Mouse (Mus musculus) embryonic facial prominence, embryonic 11.5 days (tissue): ENCODE data around the gene Clk3. TPM values are rescaled to one million over a fixed set of nuclear protein-coding genes. Genes with fewer than 3 reads are reported as not detected.

Experiments
- ATAC-seq: fragments of 200-750 bp; cut with Nextera tagmentation; replicated peaks from 2 replicates; pipeline ENCODE4 v1.8.0; 2017; ENCODE audit warnings: low read depth; ENCODE audit not compliant: insufficient number of reproducible peaks, low FRiP score, low TSS enrichment
- DNase-seq: peaks from one replicate; pipeline ENCODE4 v3.0.0-alpha.2; 2015; ENCODE audit warnings: low spot score
- H3K27ac ChIP-seq: fragments of 300-500 bp; sonication (generic); replicated peaks from 2 replicates; pipeline ENCODE4 v1.5.1; 2014; ENCODE audit warnings: mild to moderate bottlenecking, low read depth, low read length, control low read depth
- H3K27me3 ChIP-seq: fragments of 300-500 bp; sonication (generic); 2 replicates; pipeline ENCODE4 v1.6.1; 2014; ENCODE audit warnings: mild to moderate bottlenecking, low read length, moderate library complexity, mixed read lengths; ENCODE audit not compliant: control insufficient read depth, insufficient read depth
- H3K36me3 ChIP-seq: fragments of 300-500 bp; sonication (generic); replicated peaks from 2 replicates; pipeline ENCODE4 v1.6.1; 2014; ENCODE audit warnings: low read depth, mild to moderate bottlenecking, low read length, moderate library complexity, mixed read lengths; ENCODE audit not compliant: control insufficient read depth, insufficient read depth
- H3K4me1 ChIP-seq: fragments of 300-500 bp; sonication (generic); 2 replicates; pipeline ENCODE4 v1.6.1; 2014; ENCODE audit warnings: low read length, mixed read lengths; ENCODE audit not compliant: control insufficient read depth, insufficient read depth
- H3K4me2 ChIP-seq: fragments of 300-500 bp; sonication (generic); 2 replicates; pipeline ENCODE4 v1.6.1; 2014; ENCODE audit warnings: low read depth, mild to moderate bottlenecking, control low read depth, low read length, moderate library complexity
- H3K4me3 ChIP-seq: fragments of 300-500 bp; sonication (generic); 2 replicates; pipeline ENCODE4 v1.5.1; 2014; ENCODE audit warnings: low read depth, low read length, control low read depth
- H3K9ac ChIP-seq: fragments of 300-500 bp; sonication (generic); replicated peaks from 2 replicates; pipeline ENCODE4 v1.6.1; 2014; ENCODE audit warnings: mild to moderate bottlenecking, control low read depth, low read length
- H3K9me3 ChIP-seq: fragments of 300-500 bp; sonication (generic); replicated peaks from 2 replicates; pipeline ENCODE4 v1.6.1; 2016; ENCODE audit warnings: mild to moderate bottlenecking, low read length, inconsistent platforms, mixed read lengths; ENCODE audit not compliant: control insufficient read depth
- WGBS: fragments of 180-500 bp; shearing (Covaris S2); extraction: QIAGEN DNeasy Blood & Tissue Kit; methylation state at CpG from one replicate; pipeline ENCODE4 v1.1.7; 2014; 5-methylcytosine and 5-hydroxymethylcytosine counted together
- polyA plus RNA-seq: library from polyadenylated mRNA; unstranded; fragments of >200 nt; fragmentation: Nextera tagmentation; extraction: Ambion mirVana; gene quantifications from 2 replicates; pipeline ENCODE4 v1.2.1, GENCODE M21; 2014

Clk3 gene
- polyA plus RNA-seq, 1 experiment from 2014 or later = 70.0 TPM

GRCm38 (mm10) chr9:57739863-57740262, 25.8 kb downstream of the Clk3 start:
- DNase-seq (no peak), ATAC-seq (no peak)
- WGBS = 87% methylated on average over 5 of the region's 5 CpGs
- Histone ChIP-seq H3K9me3 (no peaks in the 10 kb centered on the region), H3K27ac (no peak overlapping the region), H3K36me3 (no peaks in the 10 kb centered on the region; the same call in 1 of the 2 replicates), H3K9ac (no peak overlapping the region), H3K4me1 (no peaks in the 10 kb centered on the region), H3K27me3 (no peaks in the 10 kb centered on the region), H3K4me2 (no peak overlapping the region), H3K4me3 (no peak overlapping the region)

- Histone ChIP-seq H3K4me2 (no peak overlapping the region), H3K36me3 (no peaks in the 10 kb centered on the region; the same call in 1 of the 2 replicates), H3K9ac (no peak overlapping the region), H3K4me3 (no peak overlapping the region), H3K4me1 (no peaks in the 10 kb centered on the region), H3K27ac (no peak overlapping the region), H3K9me3 (no peaks in the 10 kb centered on the region), H3K27me3 (no peaks in the 10 kb centered on the region)
- no peak for DNase-seq
- WGBS = 91% methylated on average over 6 of the region's 6 CpGs
- ATAC-seq = no peak
Measured at GRCm38 (mm10) chr9:57733606-57734005, 32.1 kb downstream of the Clk3 start.

GRCm38 (mm10) chr9:57728312-57728711, 37.3 kb downstream of the Clk3 start:
- no peaks in the 10 kb centered on the region; the same call in 1 of the 2 replicates for H3K36me3 ChIP-seq

GRCm38 (mm10) chr9:57724701-57725100, 41.0 kb downstream of the Clk3 start:
- no peak for DNase-seq
- no peak overlapping the region for H3K4me2 ChIP-seq
- no peaks in the 10 kb centered on the region for H3K9me3 ChIP-seq
- ATAC-seq = no peak
- no peaks in the 10 kb centered on the region for H3K27me3 ChIP-seq
- H3K4me1 ChIP-seq = no peaks in the 10 kb centered on the region
- 93% methylated on average over 3 of the region's 3 CpGs for WGBS
- H3K4me3 ChIP-seq = no peak overlapping the region
- H3K9ac ChIP-seq = no peak overlapping the region
- no peak overlapping the region for H3K27ac ChIP-seq
- H3K36me3 ChIP-seq = no peaks in the 10 kb centered on the region; the same call in 1 of the 2 replicates

More at GRCm38 (mm10) chr9:57728312-57728711, 37.3 kb downstream of the Clk3 start:
- WGBS = 86% methylated on average over 1 of the region's 1 CpGs
- Histone ChIP-seq H3K4me2 (no peak overlapping the region), H3K27ac (no peak overlapping the region), H3K9me3 (no peaks in the 10 kb centered on the region), H3K9ac (no peak overlapping the region), H3K4me1 (no peaks in the 10 kb centered on the region), H3K4me3 (no peak overlapping the region), H3K27me3 (no peaks in the 10 kb centered on the region)
- ATAC-seq (no peak), DNase-seq (no peak)

- H3K27ac ChIP-seq = no peak overlapping the region
- no peaks in the 10 kb centered on the region for H3K27me3 ChIP-seq
- no peaks in the 10 kb centered on the region for H3K9me3 ChIP-seq
- no peak overlapping the region for H3K4me3 ChIP-seq
- no peaks in the 10 kb centered on the region for H3K36me3 ChIP-seq
- no peak overlapping the region for H3K4me2 ChIP-seq
- H3K9ac ChIP-seq = no peak overlapping the region
- H3K4me1 ChIP-seq = no peaks in the 10 kb centered on the region
- WGBS = 89% methylated on average over 5 of the region's 5 CpGs
- no peak for DNase-seq
- no peak for ATAC-seq
Measured at GRCm38 (mm10) chr9:57723796-57724195, 41.9 kb downstream of the Clk3 start.

GRCm38 (mm10) chr9:57723315-57723715, 42.3 kb downstream of the Clk3 start:
- DNase-seq (no peak), ATAC-seq (no peak)
- Histone ChIP-seq H3K4me2 (no peak overlapping the region), H3K27me3 (no peaks in the 10 kb centered on the region), H3K9ac (no peak overlapping the region), H3K36me3 (no peaks in the 10 kb centered on the region), H3K4me3 (no peak overlapping the region), H3K27ac (no peak overlapping the region), H3K4me1 (no peaks in the 10 kb centered on the region), H3K9me3 (no peaks in the 10 kb centered on the region)
- 77% methylated on average over 5 of the region's 5 CpGs for WGBS

GRCm38 (mm10) chr9:57722371-57722770, 43.3 kb downstream of the Clk3 start:
- 79% methylated on average over 1 of the region's 1 CpGs for WGBS
- Histone ChIP-seq H3K9me3 (no peaks in the 10 kb centered on the region), H3K27ac (no peak overlapping the region), H3K9ac (no peak overlapping the region), H3K4me2 (no peak overlapping the region), H3K27me3 (no peaks in the 10 kb centered on the region), H3K4me1 (no peaks in the 10 kb centered on the region), H3K36me3 (no peaks in the 10 kb centered on the region), H3K4me3 (no peak overlapping the region)
- ATAC-seq (no peak), DNase-seq (no peak)

GRCm38 (mm10) chr9:57720736-57721135, 44.9 kb downstream of the Clk3 start:
- no peak overlapping the region for H3K4me2 ChIP-seq
- no peaks in the 10 kb centered on the region for H3K9me3 ChIP-seq
- no peak overlapping the region for H3K27ac ChIP-seq
- 91% methylated on average over 3 of the region's 3 CpGs for WGBS
- no peaks in the 10 kb centered on the region for H3K4me1 ChIP-seq
- no peak for ATAC-seq
- H3K4me3 ChIP-seq = no peak overlapping the region
- no peak overlapping the region for H3K9ac ChIP-seq
- H3K36me3 ChIP-seq = no peaks in the 10 kb centered on the region
- no peak for DNase-seq
- no peaks in the 10 kb centered on the region for H3K27me3 ChIP-seq
